Mouse (Mus musculus) MEL (cell line): Measurements from ENCODE around the gene Slc17a5. TPM values are rescaled to one million over a fixed set of nuclear protein-coding genes. Genes with fewer than 3 reads are reported as not detected.

ENCODE experiments used
- DNase-seq: peaks from one replicate; pipeline ENCODE4 v3.0.0; 2011; ENCODE audit warnings: low read depth, low spot score
- H3K27ac ChIP-seq: 2 replicates; pipeline ENCODE4 v1.5.1; 2012; ENCODE audit warnings: low read depth, mild to moderate bottlenecking, control low read depth, low read length, moderate library complexity; ENCODE audit not compliant: control insufficient read depth
- H3K27me3 ChIP-seq, 2 experiments: fragments of 150-350 bp in 1 of 2; sonication (generic) in 1 of 2; 2 replicates each; pipeline ENCODE4 v1.6.1; 2012; ENCODE audit warnings: low read length in 2 of 2, mild to moderate bottlenecking in 2 of 2, improper control_type of control experiment in 1 of 2, moderate library complexity in 1 of 2; ENCODE audit not compliant: insufficient read depth in 2 of 2, control insufficient read depth in 1 of 2
- H3K36me3 ChIP-seq, 2 experiments: 2 replicates each; pipeline ENCODE4 v1.6.1; 2012 to 2014; ENCODE audit warnings: low read length in 2 of 2, improper control_type of control experiment in 1 of 2, inconsistent platforms in 1 of 2, mild to moderate bottlenecking in 1 of 2; ENCODE audit not compliant: insufficient read depth in 2 of 2, control insufficient read depth in 1 of 2
- H3K4me1 ChIP-seq, 2 experiments: fragments of 150-350 bp in 1 of 2; sonication (generic) in 1 of 2; 2 replicates each; pipeline ENCODE4 v1.6.1; 2012; ENCODE audit warnings: low read length in 2 of 2, improper control_type of control experiment in 1 of 2, mild to moderate bottlenecking in 1 of 2; ENCODE audit not compliant: insufficient read depth in 2 of 2, control insufficient read depth in 1 of 2
- H3K4me3 ChIP-seq, 2 experiments: fragments of 150-350 bp in 1 of 2; sonication (generic) in 1 of 2; 2 replicates each; pipeline ENCODE4 v1.5.1; 2012; ENCODE audit warnings: low read depth in 2 of 2, low read length in 2 of 2, mild to moderate bottlenecking in 2 of 2, moderate library complexity in 2 of 2, control low read depth in 1 of 2, improper control_type of control experiment in 1 of 2; ENCODE audit not compliant: control insufficient read depth in 1 of 2, insufficient read depth in 1 of 2
- H3K79me2 ChIP-seq: 2 replicates; pipeline ENCODE4 v1.6.1; 2012; ENCODE audit warnings: mild to moderate bottlenecking, low read length, moderate library complexity; ENCODE audit not compliant: control insufficient read depth, poor library complexity, insufficient read depth
- H3K9ac ChIP-seq: 2 replicates; pipeline ENCODE4 v1.6.1; 2012; ENCODE audit warnings: low read depth, mild to moderate bottlenecking, control low read depth, low read length, moderate library complexity; ENCODE audit not compliant: control insufficient read depth, poor library complexity, severe bottlenecking
- H3K9me3 ChIP-seq: fragments of 150-350 bp; sonication (generic); replicated peaks from 2 replicates; pipeline ENCODE4 v1.6.1; 2012; ENCODE audit warnings: mild to moderate bottlenecking, low read length, improper control_type of control experiment, moderate library complexity; ENCODE audit not compliant: insufficient read depth
- CHD1 ChIP-seq: IDR thresholded peaks from 2 replicates; pipeline ENCODE4 v1.6.1; 2012; ENCODE audit warnings: low read depth, mild to moderate bottlenecking, inconsistent platforms, low read length, improper control_type of control experiment
- CHD2 ChIP-seq: IDR thresholded peaks from 2 replicates; pipeline ENCODE4 v1.6.1; 2011; ENCODE audit warnings: low read length, improper control_type of control experiment
- CTCF ChIP-seq, 3 experiments: IDR thresholded peaks in 2 of 3; conservative IDR thresholded peaks in 1 of 3; 2 replicates each; pipeline ENCODE4 v1.5.1; 2011 to 2012; ENCODE audit warnings: low read length in 3 of 3, low read depth in 2 of 3, mild to moderate bottlenecking in 2 of 3, improper control_type of control experiment in 1 of 3, inconsistent platforms in 1 of 3, mixed read lengths in 1 of 3, moderate library complexity in 1 of 3; ENCODE audit not compliant: control insufficient read depth in 1 of 3, insufficient read depth in 1 of 3, poor library complexity in 1 of 3, severe bottlenecking in 1 of 3
- E2F4 ChIP-seq: IDR thresholded peaks from 2 replicates; pipeline ENCODE4 v1.6.1; 2011; ENCODE audit warnings: low read depth, low read length, improper control_type of control experiment, borderline replicate concordance
- EP300 ChIP-seq, 2 experiments: IDR thresholded peaks; 2 replicates each; pipeline ENCODE4 v1.6.1; 2011; ENCODE audit warnings: improper control_type of control experiment in 2 of 2, low read length in 2 of 2, low read depth in 1 of 2, mild to moderate bottlenecking in 1 of 2
- ETS1 ChIP-seq: IDR thresholded peaks from 2 replicates; pipeline ENCODE4 v1.6.1; 2012; ENCODE audit warnings: low read depth, mild to moderate bottlenecking, inconsistent platforms, low read length, improper control_type of control experiment, moderate library complexity
- GABPA ChIP-seq: IDR thresholded peaks from 2 replicates; pipeline ENCODE4 v1.6.1; 2012; ENCODE audit warnings: low read depth, mild to moderate bottlenecking, inconsistent platforms, low read length, improper control_type of control experiment, moderate library complexity
- HCFC1 ChIP-seq: IDR thresholded peaks from 2 replicates; pipeline ENCODE4 v1.6.1; 2012; ENCODE audit warnings: low read depth, mild to moderate bottlenecking, inconsistent platforms, low read length, improper control_type of control experiment, moderate library complexity
- JUND ChIP-seq: IDR thresholded peaks from 2 replicates; pipeline ENCODE4 v1.6.1; 2011; ENCODE audit warnings: low read depth, mild to moderate bottlenecking, improper control_type of control experiment, low read length
- KAT2A ChIP-seq: conservative IDR thresholded peaks from 2 replicates; pipeline ENCODE4 v1.6.1; 2012; ENCODE audit warnings: low read depth, low read length, improper control_type of control experiment, inconsistent platforms
- MAX ChIP-seq: IDR thresholded peaks from 2 replicates; pipeline ENCODE4 v1.6.1; 2011; ENCODE audit warnings: low read length, improper control_type of control experiment
- MEF2A ChIP-seq: IDR thresholded peaks from 2 replicates; pipeline ENCODE4 v1.6.1; 2014; ENCODE audit warnings: low read depth, mild to moderate bottlenecking, inconsistent platforms, low read length, improper control_type of control experiment; ENCODE audit not compliant: poor library complexity, insufficient replicate concordance, severe bottlenecking; ENCODE audit errors: extremely low read depth
- MXI1 ChIP-seq: IDR thresholded peaks from 2 replicates; pipeline ENCODE4 v1.6.1; 2011; ENCODE audit warnings: mild to moderate bottlenecking, low read depth, low read length, improper control_type of control experiment
- MYB ChIP-seq: IDR thresholded peaks from 2 replicates; pipeline ENCODE4 v1.6.1; 2011; ENCODE audit warnings: mild to moderate bottlenecking, low read depth, low read length, improper control_type of control experiment
- MYC ChIP-seq: IDR thresholded peaks from 2 replicates; pipeline ENCODE4 v1.6.1; 2011; ENCODE audit warnings: low read depth, mild to moderate bottlenecking, low read length, improper control_type of control experiment, moderate library complexity
- NELFE ChIP-seq: IDR thresholded peaks from 2 replicates; pipeline ENCODE4 v1.6.1; 2011; ENCODE audit warnings: low read depth, low read length, improper control_type of control experiment
- NRF1 ChIP-seq: IDR thresholded peaks from 2 replicates; pipeline ENCODE4 v1.6.1; 2014; ENCODE audit warnings: low read depth, mild to moderate bottlenecking, inconsistent platforms, low read length, improper control_type of control experiment, moderate library complexity; ENCODE audit not compliant: poor library complexity, insufficient read depth, severe bottlenecking
- POLR2AphosphoS2 ChIP-seq: IDR thresholded peaks from 2 replicates; pipeline ENCODE4 v1.6.1; 2011; ENCODE audit warnings: low read length, improper control_type of control experiment
- RAD21 ChIP-seq: IDR thresholded peaks from 2 replicates; pipeline ENCODE4 v1.6.1; 2011; ENCODE audit warnings: mild to moderate bottlenecking, low read depth, low read length, improper control_type of control experiment
- RCOR1 ChIP-seq: IDR thresholded peaks from 2 replicates; pipeline ENCODE4 v1.6.1; 2012; ENCODE audit warnings: low read depth, mild to moderate bottlenecking, inconsistent platforms, low read length, improper control_type of control experiment
- SMC3 ChIP-seq: IDR thresholded peaks from 2 replicates; pipeline ENCODE4 v1.6.1; 2011; ENCODE audit warnings: low read depth, low read length, improper control_type of control experiment
- TAL1 ChIP-seq: IDR thresholded peaks from 2 replicates; pipeline ENCODE4 v1.6.1; 2012; ENCODE audit warnings: mild to moderate bottlenecking, inconsistent platforms, low read length, moderate library complexity, mixed read lengths
- TBP ChIP-seq: IDR thresholded peaks from 2 replicates; pipeline ENCODE4 v1.8.0; 2011; ENCODE audit warnings: low read depth, low read length, improper control_type of control experiment
- TCF12 ChIP-seq: IDR thresholded peaks from 2 replicates; pipeline ENCODE4 v1.6.1; 2014; ENCODE audit warnings: low read depth, mild to moderate bottlenecking, inconsistent platforms, low read length, improper control_type of control experiment, moderate library complexity
- USF1 ChIP-seq: IDR thresholded peaks from 2 replicates; pipeline ENCODE4 v1.6.1; 2014; ENCODE audit warnings: low read depth, mild to moderate bottlenecking, inconsistent platforms, low read length, improper control_type of control experiment, moderate library complexity
- USF2 ChIP-seq, 2 experiments: IDR thresholded peaks; 2 replicates each; pipeline ENCODE4 v1.6.1; 2011 to 2012; ENCODE audit warnings: improper control_type of control experiment in 2 of 2, low read length in 2 of 2, borderline replicate concordance in 1 of 2, inconsistent platforms in 1 of 2, low read depth in 1 of 2, mild to moderate bottlenecking in 1 of 2; ENCODE audit not compliant: insufficient read depth in 1 of 2
- ZC3H11A ChIP-seq: IDR thresholded peaks from 2 replicates; pipeline ENCODE4 v1.6.1; 2012; ENCODE audit warnings: low read depth, mild to moderate bottlenecking, inconsistent platforms, low read length, improper control_type of control experiment
- ZKSCAN1 ChIP-seq: IDR thresholded peaks from 2 replicates; pipeline ENCODE4 v1.6.1; 2012; ENCODE audit warnings: low read depth, mild to moderate bottlenecking, inconsistent platforms, low read length, improper control_type of control experiment, moderate library complexity
- ZNF384 ChIP-seq: IDR thresholded peaks from 2 replicates; pipeline ENCODE4 v1.6.1; 2012; ENCODE audit warnings: low read depth, mild to moderate bottlenecking, inconsistent platforms, low read length, improper control_type of control experiment
- polyA plus RNA-seq, 2 experiments: library from polyadenylated mRNA; stranded (reverse) in 1 of 2; unstranded in 1 of 2; fragments of >175 nt in 1 of 2; fragments of >200 nt in 1 of 2; gene quantifications; 2 replicates each; pipeline versions ENCODE4 v1.2.1 to v1.2.4; 2012; ENCODE audit warnings: low replicate concordance in 2 of 2, low read depth in 1 of 2; ENCODE audit not compliant: insufficient read length in 2 of 2, insufficient read depth in 1 of 2, missing spikeins in 1 of 2
- total RNA-seq: library from RNA; depleted of rRNA; stranded (reverse); fragments of 300-350 nt; gene quantifications from 2 replicates; pipeline ENCODE4 v1.2.3, GENCODE M21; 2012

Gene Slc17a5
- total and polyA plus RNA-seq, 3 experiments: 3.5 to 4.1 TPM; not detected in 1

DNA sequence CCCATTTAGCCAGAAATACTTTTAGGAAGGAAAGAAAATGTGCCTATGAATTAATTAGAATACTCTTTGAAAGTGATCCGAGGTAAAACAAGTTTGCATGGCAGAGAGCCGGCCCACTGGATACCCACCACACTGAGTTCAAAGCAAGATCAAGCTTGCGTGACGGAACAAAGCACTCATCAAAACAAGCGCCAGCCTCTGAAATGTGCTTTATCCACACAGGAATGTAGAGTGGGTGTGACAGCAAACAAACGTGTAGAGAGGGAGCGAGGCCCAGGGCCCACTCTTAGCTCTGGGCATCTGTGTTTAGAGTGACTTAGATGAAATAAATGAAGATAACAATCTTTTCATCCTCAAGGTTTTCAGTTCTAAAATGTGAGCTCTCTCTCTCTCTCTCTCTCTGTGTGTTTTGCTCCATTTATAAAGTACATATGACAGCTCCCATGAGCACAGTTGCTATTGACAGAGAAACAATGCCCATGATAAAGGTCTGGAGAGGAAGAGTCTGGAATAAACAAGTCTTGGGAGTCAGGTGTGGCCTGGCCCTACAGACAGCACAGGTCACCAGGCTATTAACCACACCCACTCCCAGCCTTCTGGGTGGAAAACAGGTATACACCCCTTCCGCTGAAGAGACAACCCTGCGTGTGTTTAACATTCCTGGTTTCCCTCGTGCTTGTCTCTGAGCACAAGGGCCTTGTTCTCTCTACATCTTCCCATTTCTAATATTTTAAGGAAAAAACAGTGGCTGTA is 8.0 kb downstream of the Slc17a5 start:
- Histone ChIP-seq H3K9ac (no peak overlapping the region), H3K36me3 (peaks cover 0 to 12% of the 10 kb centered on the region in 2 experiments; a peak in 3 of 4 replicates), H3K27me3 (no peaks in the 10 kb centered on the region), H3K4me1 (peaks cover 6 to 7% of the 10 kb centered on the region in 2 experiments; a peak in 3 of 4 replicates), H3K4me3 (no peak overlapping the region), H3K27ac (no peak overlapping the region), H3K9me3 (no peaks in the 10 kb centered on the region), H3K79me2 (no peaks in the 10 kb centered on the region)
- no peak for TF ChIP-seq ZC3H11A
- no peak for TF ChIP-seq EP300 (IDR thresholded peaks at IDR 0.05; ENCODE audit: low read depth in 1 of 2, low read length in 2 of 2)
- no peak for TF ChIP-seq KAT2A
- no peak for TF ChIP-seq GABPA
- no peak for TF ChIP-seq CHD2
- TF ChIP-seq RCOR1: no peak
- no peak for TF ChIP-seq ZKSCAN1
- TF ChIP-seq TCF12: no peak
- no peak for TF ChIP-seq TAL1
- TF ChIP-seq NELFE: no peak
- TF ChIP-seq JUND: no peak
- TF ChIP-seq CTCF (IDR thresholded peaks at IDR 0.05 in 2 of 3, conservative IDR thresholded peaks at IDR 0.05 in 1 of 3; ENCODE audit: control insufficient read depth in 1 of 3, insufficient read depth in 1 of 3, low read depth in 2 of 3, low read length in 3 of 3, poor library complexity in 1 of 3, severe bottlenecking in 1 of 3): no peak
- TF ChIP-seq MEF2A: no peak
- no peak for TF ChIP-seq E2F4
- no peak for DNase-seq

- DNase-seq: peak; percentile 92
- no peak overlapping the region for H3K9ac ChIP-seq
- H3K9me3 ChIP-seq: no peaks in the 10 kb centered on the region
- no peaks in the 10 kb centered on the region for H3K79me2 ChIP-seq
- H3K4me3 ChIP-seq: no peak overlapping the region
- H3K27ac ChIP-seq: peak overlapping the region; percentile 49; the same call in 1 of the 2 replicates
- peaks cover 6 to 7% of the 10 kb centered on the region in 2 experiments; a peak in 3 of 4 replicates for H3K4me1 ChIP-seq
- no peaks in the 10 kb centered on the region for H3K27me3 ChIP-seq
- H3K36me3 ChIP-seq: peaks cover 0 to 12% of the 10 kb centered on the region in 2 experiments; a peak in 3 of 4 replicates
- TF ChIP-seq TAL1: 0 out of 2 replicates have a peak, but pooled peaks have one; percentile 21
- peak; percentile 61 for TF ChIP-seq USF1
- no peak for TF ChIP-seq ZC3H11A
- TF ChIP-seq MAX: peak; percentile 66
- TF ChIP-seq MXI1: peak; percentile 81
- no peak for TF ChIP-seq POLR2AphosphoS2
- peak; percentile 83 for TF ChIP-seq RCOR1
- TF ChIP-seq HCFC1: 0 out of 2 replicates have a peak, but pooled peaks have one; percentile 27
- TF ChIP-seq SMC3: no peak
- 0 out of 2 replicates have a peak, but pooled peaks have one; percentile 33 for TF ChIP-seq TBP
- no peak for TF ChIP-seq ZKSCAN1
- TF ChIP-seq MYB: 0 out of 2 replicates have a peak, but pooled peaks have one; percentile 22
- TF ChIP-seq ETS1: peak; percentile 72; the same call in 1 of the 2 replicates
- TF ChIP-seq ZNF384: peak; percentile 91
- TF ChIP-seq EP300 (IDR thresholded peaks at IDR 0.05; ENCODE audit: low read depth in 1 of 2, low read length in 2 of 2): peak; percentile 74 to 81
- TF ChIP-seq MYC: peak; percentile 80
- no peak for TF ChIP-seq JUND
- no peak for TF ChIP-seq USF2 (IDR thresholded peaks at IDR 0.05; ENCODE audit: borderline replicate concordance in 1 of 2, insufficient read depth in 1 of 2, low read depth in 1 of 2, low read length in 2 of 2)
- TF ChIP-seq CHD1: no peak
- TF ChIP-seq E2F4: no peak
- no peak for TF ChIP-seq NRF1
- TF ChIP-seq RAD21: no peak
- TF ChIP-seq TCF12: peak; percentile 48
Observed at GRCm38 (mm10) chr9:78578824-78579223, 9.0 kb downstream of the Slc17a5 start.
